Mouse (Mus musculus): ENCODE measurements around the gene Arf3. TPM values are rescaled to one million over a fixed set of nuclear protein-coding genes. Genes with fewer than 3 reads are reported as not detected.

Arf3 gene
- total and polyA plus RNA-seq, 2 experiments from 2014 or later: 17.3 to 27.6 TPM

GRCm38 (mm10) chr15:98736521-98736920 lies 26.5 kb downstream of the Arf3 start:
- Histone ChIP-seq H3K9me3 (replicated peaks; ENCODE audit: control insufficient read depth, low read length) (no peaks in the 10 kb centered on the region), H3K36me3 (replicated peaks; ENCODE audit: control insufficient read depth, insufficient read depth, low read length) (peaks cover 51% of the 10 kb centered on the region), H3K4me1 (ENCODE audit: control insufficient read depth, insufficient read depth) (no peaks in the 10 kb centered on the region), H3K4me2 (ENCODE audit: low read depth, low read length) (no peak overlapping the region), H3K27ac (ENCODE audit: low read depth) (no peak overlapping the region), H3K4me3 (ENCODE audit: low read depth, low read length) (no peak overlapping the region), H3K9ac (replicated peaks; ENCODE audit: low read depth, low read length) (no peak overlapping the region), H3K27me3 (ENCODE audit: control insufficient read depth, insufficient read depth, low read length) (no peaks in the 10 kb centered on the region)
- 76% methylated on average over 10 of the region's 10 CpGs for WGBS
- no peak for DNase-seq (ENCODE audit: low spot score)
- TF ChIP-seq EP300 (IDR thresholded peaks at IDR 0.05; ENCODE audit: low read depth): no peak
- no peak for TF ChIP-seq CTCF (IDR thresholded peaks at IDR 0.05; ENCODE audit: low read depth)
- no peak for ATAC-seq (ENCODE audit: insufficient read depth, low read depth)

- ATAC-seq (ENCODE audit: insufficient read depth, low read depth): no peak
- Histone ChIP-seq H3K4me2 (ENCODE audit: low read depth, low read length) (no peak overlapping the region), H3K27me3 (ENCODE audit: control insufficient read depth, insufficient read depth, low read length) (no peaks in the 10 kb centered on the region), H3K4me3 (ENCODE audit: low read depth, low read length) (no peak overlapping the region), H3K4me1 (ENCODE audit: control insufficient read depth, insufficient read depth) (no peaks in the 10 kb centered on the region), H3K9ac (replicated peaks; ENCODE audit: low read depth, low read length) (no peak overlapping the region), H3K36me3 (replicated peaks; ENCODE audit: control insufficient read depth, insufficient read depth, low read length) (peaks cover 27% of the 10 kb centered on the region), H3K9me3 (replicated peaks; ENCODE audit: control insufficient read depth, low read length) (no peaks in the 10 kb centered on the region), H3K27ac (ENCODE audit: low read depth) (no peak overlapping the region)
- no peak for TF ChIP-seq EP300 (IDR thresholded peaks at IDR 0.05; ENCODE audit: low read depth)
- TF ChIP-seq CTCF (IDR thresholded peaks at IDR 0.05; ENCODE audit: low read depth): no peak
- no peak for DNase-seq (ENCODE audit: low spot score)
- whole genome bisulfite sequencing: 77% methylated on average over 5 of the region's 5 CpGs
Measured at GRCm38 (mm10) chr15:98733976-98734566, 28.9 kb downstream of the Arf3 start.

GRCm38 (mm10) chr15:98733370-98733769 lies 29.6 kb downstream of the Arf3 start:
- H3K4me2 ChIP-seq (ENCODE audit: low read depth, low read length): no peak overlapping the region

GRCm38 (mm10) chr15:98732006-98732531 lies 30.9 kb downstream of the Arf3 start:
- TF ChIP-seq CTCF (IDR thresholded peaks at IDR 0.05; ENCODE audit: low read depth): no peak
- no peak for TF ChIP-seq EP300 (IDR thresholded peaks at IDR 0.05; ENCODE audit: low read depth)
- H3K4me2 ChIP-seq (ENCODE audit: low read depth, low read length): no peak overlapping the region
- 68% methylated on average over 8 of the region's 8 CpGs for WGBS
- H3K36me3 ChIP-seq (replicated peaks; ENCODE audit: control insufficient read depth, insufficient read depth, low read length): peaks cover 13% of the 10 kb centered on the region
- H3K4me3 ChIP-seq (ENCODE audit: low read depth, low read length): no peak overlapping the region
- H3K9me3 ChIP-seq (replicated peaks; ENCODE audit: control insufficient read depth, low read length): no peaks in the 10 kb centered on the region
- H3K27me3 ChIP-seq (ENCODE audit: control insufficient read depth, insufficient read depth, low read length): no peaks in the 10 kb centered on the region
- H3K27ac ChIP-seq (ENCODE audit: low read depth): no peak overlapping the region
- no peak for ATAC-seq (ENCODE audit: insufficient read depth, low read depth)
- peaks cover 9% of the 10 kb centered on the region for H3K4me1 ChIP-seq (ENCODE audit: control insufficient read depth, insufficient read depth)
- DNase-seq (ENCODE audit: low spot score): no peak
- no peak overlapping the region for H3K9ac ChIP-seq (replicated peaks; ENCODE audit: low read depth, low read length)

More at GRCm38 (mm10) chr15:98733370-98733769, 29.6 kb downstream of the Arf3 start:
- Histone ChIP-seq H3K36me3 (replicated peaks; ENCODE audit: control insufficient read depth, insufficient read depth, low read length) (peaks cover 20% of the 10 kb centered on the region), H3K27me3 (ENCODE audit: control insufficient read depth, insufficient read depth, low read length) (no peaks in the 10 kb centered on the region), H3K9ac (replicated peaks; ENCODE audit: low read depth, low read length) (no peak overlapping the region), H3K9me3 (replicated peaks; ENCODE audit: control insufficient read depth, low read length) (no peaks in the 10 kb centered on the region), H3K27ac (ENCODE audit: low read depth) (no peak overlapping the region), H3K4me3 (ENCODE audit: low read depth, low read length) (no peak overlapping the region), H3K4me1 (ENCODE audit: control insufficient read depth, insufficient read depth) (0 out of 2 replicates have a peak, but pooled peaks cover 2% of the 10 kb centered on the region)
- ATAC-seq (ENCODE audit: insufficient read depth, low read depth) (no peak), DNase-seq (ENCODE audit: low spot score) (no peak)
- WGBS: 34% methylated on average over 6 of the region's 6 CpGs
- TF ChIP-seq EP300 (IDR thresholded peaks at IDR 0.05; ENCODE audit: low read depth) (no peak), CTCF (IDR thresholded peaks at IDR 0.05; ENCODE audit: low read depth) (no peak)

GRCm38 (mm10) chr15:98730790-98731189 lies 32.2 kb downstream of the Arf3 start:
- Histone ChIP-seq H3K36me3 (replicated peaks; ENCODE audit: control insufficient read depth, insufficient read depth, low read length) (peaks cover 2% of the 10 kb centered on the region; the same call in 1 of the 2 replicates), H3K9me3 (replicated peaks; ENCODE audit: control insufficient read depth, low read length) (no peaks in the 10 kb centered on the region), H3K4me3 (ENCODE audit: low read depth, low read length) (no peak overlapping the region), H3K4me2 (ENCODE audit: low read depth, low read length) (no peak overlapping the region), H3K9ac (replicated peaks; ENCODE audit: low read depth, low read length) (no peak overlapping the region), H3K4me1 (ENCODE audit: control insufficient read depth, insufficient read depth) (peaks cover 9% of the 10 kb centered on the region), H3K27me3 (ENCODE audit: control insufficient read depth, insufficient read depth, low read length) (no peaks in the 10 kb centered on the region), H3K27ac (ENCODE audit: low read depth) (no peak overlapping the region)
- DNase-seq (ENCODE audit: low spot score): no peak
- WGBS: 65% methylated on average over 6 of the region's 6 CpGs
- TF ChIP-seq CTCF (IDR thresholded peaks at IDR 0.05; ENCODE audit: low read depth) (no peak), EP300 (IDR thresholded peaks at IDR 0.05; ENCODE audit: low read depth) (no peak)
- ATAC-seq (ENCODE audit: insufficient read depth, low read depth): no peak
